Mouse (Mus musculus) midbrain, embryonic 14.5 days (tissue): Measurements from ENCODE around the gene Ager. TPM values are rescaled to one million over a fixed set of nuclear protein-coding genes. Genes with fewer than 3 reads are reported as not detected.

ENCODE experiments used
- ATAC-seq: fragments of 200-750 bp; cut with Nextera tagmentation; 2 replicates; pipeline ENCODE4 v1.8.0; 2017; ENCODE audit warnings: moderate number of reproducible peaks, moderate library complexity; ENCODE audit not compliant: low FRiP score, low TSS enrichment
- DNase-seq: peaks from one replicate; pipeline ENCODE4 v3.0.0-alpha.2; 2015
- H3K27ac ChIP-seq: fragments of 300-500 bp; sonication (generic); replicated peaks from 2 replicates; pipeline ENCODE4 v1.5.1; 2014; ENCODE audit warnings: mild to moderate bottlenecking, low read depth, low read length, moderate library complexity
- H3K27me3 ChIP-seq: fragments of 300-500 bp; sonication (generic); 2 replicates; pipeline ENCODE4 v1.6.1; 2014; ENCODE audit warnings: low read length, control low read depth, mixed read lengths; ENCODE audit not compliant: control insufficient read depth, insufficient read depth
- H3K36me3 ChIP-seq: fragments of 300-500 bp; sonication (generic); 2 replicates; pipeline ENCODE4 v1.6.1; 2014; ENCODE audit warnings: low read length, control low read depth; ENCODE audit not compliant: control insufficient read depth, insufficient read depth
- H3K4me1 ChIP-seq: fragments of 300-500 bp; sonication (generic); 2 replicates; pipeline ENCODE4 v1.6.1; 2014; ENCODE audit warnings: mild to moderate bottlenecking, antibody characterized with exemption, low read length, control low read depth; ENCODE audit not compliant: control insufficient read depth, insufficient read depth
- H3K4me2 ChIP-seq: fragments of 300-500 bp; sonication (generic); 2 replicates; pipeline ENCODE4 v1.6.1; 2014; ENCODE audit warnings: mild to moderate bottlenecking, low read length, moderate library complexity
- H3K4me3 ChIP-seq: fragments of 300-500 bp; sonication (generic); replicated peaks from 2 replicates; pipeline ENCODE4 v1.5.1; 2014; ENCODE audit warnings: low read depth, low read length
- H3K9ac ChIP-seq: fragments of 300-500 bp; sonication (generic); replicated peaks from 2 replicates; pipeline ENCODE4 v1.6.1; 2014; ENCODE audit warnings: mild to moderate bottlenecking, low read length, moderate library complexity
- H3K9me3 ChIP-seq: fragments of 300-500 bp; sonication (generic); 2 replicates; pipeline ENCODE4 v1.6.1; 2016; ENCODE audit warnings: low read length, control low read depth, mixed read lengths; ENCODE audit not compliant: control insufficient read depth
- WGBS: fragments of 180-500 bp; shearing (Covaris S2); extraction: QIAGEN DNeasy Blood & Tissue Kit; methylation state at CpG from one replicate; pipeline ENCODE4 v1.1.7; 2014; 5-methylcytosine and 5-hydroxymethylcytosine counted together
- polyA plus RNA-seq: library from polyadenylated mRNA; unstranded; fragments of >200 nt; fragmentation: Nextera tagmentation; extraction: Ambion mirVana; gene quantifications from 2 replicates; pipeline ENCODE4 v1.2.1, GENCODE M21; 2014

Ager gene
- polyA plus RNA-seq, 1 experiment from 2014 or later, result 1.4 TPM

- H3K4me1 ChIP-seq, result peaks cover 53% of the 10 kb centered on the region
- ATAC-seq (no peak), DNase-seq (no peak)
- peak overlapping the region; percentile 71 for H3K4me3 ChIP-seq
- peaks cover 14% of the 10 kb centered on the region; the same call in 1 of the 2 replicates for H3K27me3 ChIP-seq
- peak overlapping the region; percentile 68; the same call in 1 of the 2 replicates for H3K9ac ChIP-seq
- H3K27ac ChIP-seq, result peak overlapping the region; percentile 93
- peak overlapping the region; percentile 90 for H3K4me2 ChIP-seq
- 15% methylated on average over 5 of the region's 5 CpGs for WGBS
- H3K9me3 ChIP-seq, result no peaks in the 10 kb centered on the region
- no peaks in the 10 kb centered on the region for H3K36me3 ChIP-seq
Measured at GRCm38 (mm10) chr17:34628644-34628967, 30.9 kb downstream of the Ager start.

DNA sequence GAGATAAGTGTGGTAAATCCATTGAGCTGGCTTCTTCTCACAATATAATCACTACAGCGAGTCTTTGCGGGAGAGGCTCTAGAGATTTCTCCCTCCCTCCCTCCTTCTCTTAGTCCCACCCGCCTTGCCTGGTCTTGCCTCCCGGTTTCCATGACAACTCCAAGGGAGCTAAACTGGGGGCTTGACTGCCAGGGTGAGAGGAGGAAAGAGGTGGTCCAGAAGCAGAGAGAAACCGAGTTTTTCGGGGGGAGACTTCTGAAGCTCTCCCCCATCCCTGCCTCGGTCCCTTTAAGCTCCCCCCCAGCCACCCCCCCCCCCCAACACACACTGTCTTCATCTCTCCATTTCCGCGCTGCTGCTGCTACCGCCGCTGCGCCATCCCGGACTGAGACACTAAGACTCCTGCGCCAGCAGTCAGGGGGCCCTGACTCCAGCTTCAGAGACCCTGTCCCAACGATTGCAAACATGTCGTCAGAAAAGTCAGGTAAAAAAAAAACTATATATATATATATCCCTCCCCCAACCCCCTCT lies 31.6 kb downstream of the Ager start, which contains the start of gene Prrt1:
TSS of gene Prrt1 (plus strand) at position 313 of the 531 bp plus-strand sequence.
- peaks cover 53% of the 10 kb centered on the region for H3K4me1 ChIP-seq
- peak within 1 kb of the TSS; percentile 71 for H3K4me3 ChIP-seq
- peaks cover 14% of the 10 kb centered on the region; the same call in 1 of the 2 replicates for H3K27me3 ChIP-seq
- H3K9ac ChIP-seq, result peak within 1 kb of the TSS; percentile 68
- H3K9me3 ChIP-seq, result no peaks in the 10 kb centered on the region
- peak within 1 kb of the TSS; percentile 90 for H3K4me2 ChIP-seq
- ATAC-seq (peak; percentile 49; the same call in 1 of the 2 replicates), DNase-seq (peak; percentile 89)
- under 1% methylated on average over 16 of the region's 16 CpGs for WGBS
- no peaks in the 10 kb centered on the region for H3K36me3 ChIP-seq
- H3K27ac ChIP-seq, result peak within 1 kb of the TSS; percentile 93

GRCm38 (mm10) chr17:34629796-34630603 lies 32.3 kb downstream of the Ager start:
- peaks cover 14% of the 10 kb centered on the region; the same call in 1 of the 2 replicates for H3K27me3 ChIP-seq
- H3K4me1 ChIP-seq, result peaks cover 53% of the 10 kb centered on the region
- WGBS, result 17% methylated on average over 12 of the region's 12 CpGs
- ATAC-seq, result no peak
- no peaks in the 10 kb centered on the region for H3K36me3 ChIP-seq
- DNase-seq, result no peak
- H3K4me2 ChIP-seq, result peak overlapping the region; percentile 90
- H3K9me3 ChIP-seq, result no peaks in the 10 kb centered on the region
- peak overlapping the region; percentile 71 for H3K4me3 ChIP-seq
- H3K27ac ChIP-seq, result peak overlapping the region; percentile 93; the same call in 1 of the 2 replicates
- H3K9ac ChIP-seq, result peak overlapping the region; percentile 68

GRCm38 (mm10) chr17:34630761-34631301 lies 33.2 kb downstream of the Ager start:
- DNase-seq (peak; percentile 23), ATAC-seq (no peak)
- Histone ChIP-seq H3K27me3 (peaks cover 14% of the 10 kb centered on the region; the same call in 1 of the 2 replicates), H3K27ac (no peak overlapping the region), H3K4me1 (peaks cover 52% of the 10 kb centered on the region), H3K9ac (peak overlapping the region; percentile 43), H3K4me2 (peak overlapping the region; percentile 90), H3K9me3 (no peaks in the 10 kb centered on the region), H3K36me3 (no peaks in the 10 kb centered on the region), H3K4me3 (peak overlapping the region; percentile 71)
- 2% methylated on average over 48 of the region's 48 CpGs for WGBS

- 7% methylated on average over 12 of the region's 12 CpGs for WGBS
- H3K9ac ChIP-seq, result peak overlapping the region; percentile 43; the same call in 1 of the 2 replicates
- peaks cover 44% of the 10 kb centered on the region for H3K4me1 ChIP-seq
- no peaks in the 10 kb centered on the region for H3K36me3 ChIP-seq
- H3K27me3 ChIP-seq, result peaks cover 14% of the 10 kb centered on the region; the same call in 1 of the 2 replicates
- ATAC-seq, result no peak
- no peak overlapping the region for H3K27ac ChIP-seq
- H3K9me3 ChIP-seq, result no peaks in the 10 kb centered on the region
- H3K4me2 ChIP-seq, result peak overlapping the region; percentile 90
- DNase-seq, result no peak
- H3K4me3 ChIP-seq, result peak overlapping the region; percentile 71
Measured at GRCm38 (mm10) chr17:34631647-34632046, 34.0 kb downstream of the Ager start.

- peak overlapping the region; percentile 71 for H3K4me3 ChIP-seq
- ATAC-seq, result no peak
- H3K9ac ChIP-seq, result peak overlapping the region; percentile 43; the same call in 1 of the 2 replicates
- DNase-seq, result peak; percentile 43
- no peaks in the 10 kb centered on the region for H3K36me3 ChIP-seq
- H3K27me3 ChIP-seq, result peaks cover 14% of the 10 kb centered on the region; the same call in 1 of the 2 replicates
- WGBS, result 1% methylated on average over 26 of the region's 26 CpGs
- H3K4me2 ChIP-seq, result peak overlapping the region; percentile 90
- H3K27ac ChIP-seq, result no peak overlapping the region
- H3K9me3 ChIP-seq, result no peaks in the 10 kb centered on the region
- H3K4me1 ChIP-seq, result peaks cover 44% of the 10 kb centered on the region
Measured at GRCm38 (mm10) chr17:34632261-34632691, 34.6 kb downstream of the Ager start.

DNA sequence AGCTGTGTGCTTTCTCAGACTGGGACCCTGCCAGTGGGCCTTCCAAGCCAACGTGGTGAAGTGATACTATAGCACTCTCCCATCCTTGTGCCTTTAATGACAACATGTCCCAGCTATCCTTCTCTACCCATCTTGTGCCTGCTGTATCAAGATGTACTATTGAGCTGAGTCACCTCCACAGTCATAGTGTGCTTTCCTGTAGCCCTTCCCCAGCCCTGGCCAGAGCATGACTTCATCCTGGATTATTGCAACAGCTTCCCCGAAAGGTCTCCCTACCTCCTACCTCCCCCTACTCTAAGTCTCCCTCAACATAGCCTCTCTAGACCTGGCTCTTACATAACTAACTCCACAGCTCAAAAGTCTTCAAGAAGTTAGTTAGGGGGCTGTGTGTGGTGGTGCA lies 38.0 kb downstream of the Ager start:
- no peaks in the 10 kb centered on the region for H3K9me3 ChIP-seq
- no peak overlapping the region for H3K9ac ChIP-seq
- peaks cover 19% of the 10 kb centered on the region for H3K4me1 ChIP-seq
- WGBS, result 86% methylated on average over 2 of the region's 2 CpGs
- H3K4me3 ChIP-seq, result no peak overlapping the region
- no peak for ATAC-seq
- H3K36me3 ChIP-seq, result no peaks in the 10 kb centered on the region
- peaks cover 14% of the 10 kb centered on the region; the same call in 1 of the 2 replicates for H3K27me3 ChIP-seq
- DNase-seq, result no peak
- no peak overlapping the region for H3K4me2 ChIP-seq
- H3K27ac ChIP-seq, result no peak overlapping the region

- no peak for DNase-seq
- 74% methylated on average over 3 of the region's 3 CpGs for WGBS
- Histone ChIP-seq H3K27me3 (peaks cover 1% of the 10 kb centered on the region; the same call in 1 of the 2 replicates), H3K9me3 (no peaks in the 10 kb centered on the region), H3K4me3 (no peak overlapping the region), H3K9ac (no peak overlapping the region), H3K36me3 (no peaks in the 10 kb centered on the region), H3K27ac (no peak overlapping the region), H3K4me1 (peaks cover 1% of the 10 kb centered on the region; the same call in 1 of the 2 replicates), H3K4me2 (no peak overlapping the region)
- ATAC-seq, result no peak
Measured at GRCm38 (mm10) chr17:34637459-34637858, 39.8 kb downstream of the Ager start.
